Mouse (Mus musculus) liver, adult 2 months (tissue): ENCODE data around the gene Stard5.

ENCODE experiments used
- CTCF ChIP-seq: fragments of 200-500 bp; IDR thresholded peaks from 2 replicates; pipeline ENCODE4 v1.5.1; 2011; ENCODE audit warnings: low read depth, low read length, control low read depth
- POLR2A ChIP-seq: fragments of 200-500 bp; IDR thresholded peaks from 2 replicates; pipeline ENCODE4 v1.6.1; 2011; ENCODE audit warnings: low read length, control low read depth; ENCODE audit not compliant: insufficient read depth; ENCODE audit errors: extremely low read depth

DNA sequence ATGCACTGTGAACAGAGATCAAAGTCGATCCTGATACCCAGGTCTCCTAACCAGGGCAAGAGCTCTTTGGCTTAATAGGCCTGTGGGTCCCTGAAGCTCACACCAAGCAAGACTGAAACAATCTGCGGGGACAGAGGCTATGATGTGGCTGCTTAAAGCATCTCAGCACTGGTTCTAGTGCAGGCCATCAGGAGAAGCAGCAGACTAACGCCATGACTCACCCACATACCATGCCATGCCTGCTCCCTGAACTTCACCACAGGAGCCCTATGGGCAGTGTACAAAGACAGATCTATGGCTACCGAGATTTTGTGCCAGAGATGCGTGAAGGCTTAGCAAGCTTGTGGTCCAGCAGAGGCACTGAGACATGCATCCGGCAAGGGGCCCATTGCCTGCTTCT is 39.8 kb downstream of the Stard5 start:
- no peak for TF ChIP-seq POLR2A
- no peak for TF ChIP-seq CTCF
